Mouse (Mus musculus) liver, embryonic 12.5 days (tissue): ENCODE data around the gene Gm11116. TPM values are rescaled to one million over a fixed set of nuclear protein-coding genes. Genes with fewer than 3 reads are reported as not detected.
"Not testable (repeated sequence)": the region's sequence is repeated elsewhere in the genome, so short reads cannot be mapped to it uniquely, and the experiment has no call there.

Experiments used
- ATAC-seq: fragments of 200-750 bp; cut with Nextera tagmentation; 2 replicates; pipeline ENCODE4 v1.8.0; 2017; ENCODE audit warnings: moderate number of reproducible peaks, mild to moderate bottlenecking, moderate library complexity
- H3K27ac ChIP-seq: fragments of 300-500 bp; sonication (generic); 2 replicates; pipeline ENCODE4 v1.5.1; 2016; ENCODE audit warnings: mild to moderate bottlenecking
- H3K27me3 ChIP-seq: fragments of 300-500 bp; sonication (generic); replicated peaks from 2 replicates; pipeline ENCODE4 v1.6.1; 2016; ENCODE audit warnings: mild to moderate bottlenecking, moderate library complexity
- H3K36me3 ChIP-seq: fragments of 300-500 bp; sonication (generic); 2 replicates; pipeline ENCODE4 v1.6.1; 2016; ENCODE audit warnings: mild to moderate bottlenecking, moderate library complexity
- H3K4me1 ChIP-seq: fragments of 300-500 bp; sonication (generic); 2 replicates; pipeline ENCODE4 v1.6.1; 2016
- H3K4me2 ChIP-seq: fragments of 300-500 bp; sonication (generic); 2 replicates; pipeline ENCODE4 v1.6.1; 2016; ENCODE audit warnings: mild to moderate bottlenecking, moderate library complexity
- H3K4me3 ChIP-seq: fragments of 300-500 bp; sonication (generic); 2 replicates; pipeline ENCODE4 v1.5.1; 2016; ENCODE audit warnings: mild to moderate bottlenecking, moderate library complexity
- H3K9ac ChIP-seq: fragments of 300-500 bp; sonication (generic); 2 replicates; pipeline ENCODE4 v1.6.1; 2016; ENCODE audit warnings: mild to moderate bottlenecking, moderate library complexity
- H3K9me3 ChIP-seq: fragments of 300-500 bp; sonication (generic); replicated peaks from 2 replicates; pipeline ENCODE4 v1.6.1; 2016; ENCODE audit warnings: mild to moderate bottlenecking, moderate library complexity
- WGBS: fragments of 180-500 bp; shearing (Covaris S2); methylation state at CpG from one replicate; pipeline ENCODE4 v1.1.7; 2016; ENCODE audit not compliant: insufficient replicate concordance; 5-methylcytosine and 5-hydroxymethylcytosine counted together
- polyA plus RNA-seq: library from polyadenylated mRNA; unstranded; fragments of >200 nt; fragmentation: Nextera tagmentation; extraction: Ambion mirVana; gene quantifications from 2 replicates; pipeline ENCODE4 v1.2.1, GENCODE M21; 2016

Gene Gm11116
- not detected in 2 replicates for polyA plus RNA-seq

- Histone ChIP-seq H3K4me1 (no peaks in the 10 kb centered on the region), H3K27ac (no peak within 1 kb of the TSS), H3K4me3 (no peak within 1 kb of the TSS), H3K4me2 (no peak within 1 kb of the TSS), H3K9ac (no peak within 1 kb of the TSS), H3K27me3 (no peaks in the 10 kb centered on the region), H3K9me3 (0 out of 2 replicates have a peak, but pooled peaks cover 2% of the 10 kb centered on the region), H3K36me3 (no peaks in the 10 kb centered on the region)
- 42% methylated on average over 1 of the region's 1 CpGs for WGBS
- no peak for ATAC-seq
Observed at GRCm38 (mm10) chr5:88111430-88111829, at the start of gene Gm11116. Gene Gm11116, minus strand, starts transcription at chr5:88111530.

GRCm38 (mm10) chr5:88153999-88154398 lies 42.7 kb upstream of the Gm11116 start, which contains the start of gene Gm11115:
Gene Gm11115, minus strand, starts transcription at chr5:88154099.
- Histone ChIP-seq H3K9me3 (peaks cover 7% of the 10 kb centered on the region; the same call in 1 of the 2 replicates), H3K4me2 (no peak within 1 kb of the TSS), H3K36me3 (no peaks in the 10 kb centered on the region), H3K9ac (no peak within 1 kb of the TSS), H3K4me3 (no peak within 1 kb of the TSS), H3K4me1 (no peaks in the 10 kb centered on the region), H3K27me3 (no peaks in the 10 kb centered on the region), H3K27ac (no peak within 1 kb of the TSS)
- ATAC-seq, result no peak

- not testable (repeated sequence) for ATAC-seq, H3K4me2 ChIP-seq, H3K4me3 ChIP-seq, H3K27ac ChIP-seq, H3K4me1 ChIP-seq, H3K36me3 ChIP-seq, H3K27me3 ChIP-seq, H3K9me3 ChIP-seq, H3K9ac ChIP-seq
Observed at GRCm38 (mm10) chr5:88086256-88086655, 25.1 kb downstream of the Gm11116 start, which contains the start of gene Smr2. Gene Smr2, plus strand, starts transcription at chr5:88086556.

Other genes starting within 250 kb of the Gm11116 start
- gene Odam, start 226.5 kb downstream of the Gm11116 start, polyA plus RNA-seq, result not detected in 2 replicates
- 0.12 TPM in 1 of 2 replicates, not detected in the other for gene Csn3, start 186.0 kb downstream of the Gm11116 start, polyA plus RNA-seq
- gene 2310003L06Rik, start 142.1 kb downstream of the Gm11116 start, polyA plus RNA-seq, result not detected in 2 replicates
- not detected in 2 replicates for gene Gm28434, start 142.0 kb downstream of the Gm11116 start, polyA plus RNA-seq
- not detected in 2 replicates for gene Cabs1, start 132.1 kb downstream of the Gm11116 start, polyA plus RNA-seq
- gene Smr3a, start 109.0 kb downstream of the Gm11116 start, polyA plus RNA-seq, result not detected in 2 replicates
- not detected in 2 replicates for gene Smr2, start 25.0 kb downstream of the Gm11116 start, polyA plus RNA-seq
- gene Gm11115, start 42.6 kb upstream of the Gm11116 start, polyA plus RNA-seq, result not detected in 2 replicates
- gene Gm7714, start 157.4 kb upstream of the Gm11116 start, polyA plus RNA-seq, result not detected in 2 replicates
- not detected in 2 replicates for gene Prol1, start 205.8 kb upstream of the Gm11116 start, polyA plus RNA-seq